Mouse (Mus musculus): Measurements from ENCODE around the gene AW011738. TPM values are rescaled to one million over a fixed set of nuclear protein-coding genes. Genes with fewer than 3 reads are reported as not detected.

AW011738 gene
- polyA plus RNA-seq, 1 experiment, result 0.06 TPM

- H3K27ac ChIP-seq (ENCODE audit: control insufficient read depth, insufficient read depth, low read depth, low read length), result no peak overlapping the region
- TF ChIP-seq CTCF (IDR thresholded peaks at IDR 0.05; ENCODE audit: control insufficient read depth, insufficient read depth, insufficient replicate concordance, low read depth, low read length) (no peak), POLR2A (IDR thresholded peaks at IDR 0.05; ENCODE audit: control insufficient read depth, low read depth, low read length) (no peak)
- no peaks in the 10 kb centered on the region for H3K36me3 ChIP-seq (ENCODE audit: control insufficient read depth, insufficient read depth, low read length)
- H3K27me3 ChIP-seq (ENCODE audit: control insufficient read depth, insufficient read depth, low read length), result no peaks in the 10 kb centered on the region
- no peak overlapping the region for H3K4me3 ChIP-seq (ENCODE audit: control insufficient read depth, low read depth, low read length)
- H3K4me1 ChIP-seq (ENCODE audit: control insufficient read depth, insufficient read depth, low read length), result peaks cover 6% of the 10 kb centered on the region
These were observed 9.9 kb upstream of the AW011738 start for GRCm38 (mm10) chr4:156193200-156193590.

DNA sequence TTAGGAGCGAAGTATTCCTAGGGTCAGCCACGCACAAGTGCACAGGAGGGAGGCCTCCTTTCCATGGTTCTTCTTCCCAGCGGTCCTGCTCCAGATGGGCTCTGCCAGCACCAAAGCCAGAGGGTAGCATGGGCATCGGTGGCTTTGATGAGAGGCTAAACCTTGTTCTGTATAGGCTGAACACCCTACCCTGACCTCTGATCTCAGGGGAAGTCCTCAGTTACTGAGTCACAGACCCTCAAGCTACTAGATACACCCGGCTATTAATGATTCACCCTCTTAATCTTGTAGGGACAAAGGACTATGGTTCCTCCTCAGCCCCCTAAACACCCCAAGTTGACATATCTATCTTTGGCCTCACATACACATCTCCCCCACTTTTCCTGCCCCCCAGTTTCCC, 9.2 kb upstream of the AW011738 start:
- Histone ChIP-seq H3K27me3 (ENCODE audit: control insufficient read depth, insufficient read depth, low read length) (no peaks in the 10 kb centered on the region), H3K4me3 (ENCODE audit: control insufficient read depth, low read depth, low read length) (no peak overlapping the region), H3K27ac (ENCODE audit: control insufficient read depth, insufficient read depth, low read depth, low read length) (no peak overlapping the region), H3K4me1 (ENCODE audit: control insufficient read depth, insufficient read depth, low read length) (peaks cover 6% of the 10 kb centered on the region), H3K36me3 (ENCODE audit: control insufficient read depth, insufficient read depth, low read length) (no peaks in the 10 kb centered on the region)
- TF ChIP-seq CTCF (IDR thresholded peaks at IDR 0.05; ENCODE audit: control insufficient read depth, insufficient read depth, insufficient replicate concordance, low read depth, low read length), result no peak

GRCm38 (mm10) chr4:156194346-156194745, 8.8 kb upstream of the AW011738 start:
- TF ChIP-seq CTCF (IDR thresholded peaks at IDR 0.05; ENCODE audit: control insufficient read depth, insufficient read depth, insufficient replicate concordance, low read depth, low read length) (no peak), POLR2A (IDR thresholded peaks at IDR 0.05; ENCODE audit: control insufficient read depth, low read depth, low read length) (no peak)
- Histone ChIP-seq H3K27ac (ENCODE audit: control insufficient read depth, insufficient read depth, low read depth, low read length) (no peak overlapping the region), H3K4me3 (ENCODE audit: control insufficient read depth, low read depth, low read length) (no peak overlapping the region), H3K4me1 (ENCODE audit: control insufficient read depth, insufficient read depth, low read length) (peaks cover 6% of the 10 kb centered on the region), H3K36me3 (ENCODE audit: control insufficient read depth, insufficient read depth, low read length) (no peaks in the 10 kb centered on the region), H3K27me3 (ENCODE audit: control insufficient read depth, insufficient read depth, low read length) (no peaks in the 10 kb centered on the region)

DNA sequence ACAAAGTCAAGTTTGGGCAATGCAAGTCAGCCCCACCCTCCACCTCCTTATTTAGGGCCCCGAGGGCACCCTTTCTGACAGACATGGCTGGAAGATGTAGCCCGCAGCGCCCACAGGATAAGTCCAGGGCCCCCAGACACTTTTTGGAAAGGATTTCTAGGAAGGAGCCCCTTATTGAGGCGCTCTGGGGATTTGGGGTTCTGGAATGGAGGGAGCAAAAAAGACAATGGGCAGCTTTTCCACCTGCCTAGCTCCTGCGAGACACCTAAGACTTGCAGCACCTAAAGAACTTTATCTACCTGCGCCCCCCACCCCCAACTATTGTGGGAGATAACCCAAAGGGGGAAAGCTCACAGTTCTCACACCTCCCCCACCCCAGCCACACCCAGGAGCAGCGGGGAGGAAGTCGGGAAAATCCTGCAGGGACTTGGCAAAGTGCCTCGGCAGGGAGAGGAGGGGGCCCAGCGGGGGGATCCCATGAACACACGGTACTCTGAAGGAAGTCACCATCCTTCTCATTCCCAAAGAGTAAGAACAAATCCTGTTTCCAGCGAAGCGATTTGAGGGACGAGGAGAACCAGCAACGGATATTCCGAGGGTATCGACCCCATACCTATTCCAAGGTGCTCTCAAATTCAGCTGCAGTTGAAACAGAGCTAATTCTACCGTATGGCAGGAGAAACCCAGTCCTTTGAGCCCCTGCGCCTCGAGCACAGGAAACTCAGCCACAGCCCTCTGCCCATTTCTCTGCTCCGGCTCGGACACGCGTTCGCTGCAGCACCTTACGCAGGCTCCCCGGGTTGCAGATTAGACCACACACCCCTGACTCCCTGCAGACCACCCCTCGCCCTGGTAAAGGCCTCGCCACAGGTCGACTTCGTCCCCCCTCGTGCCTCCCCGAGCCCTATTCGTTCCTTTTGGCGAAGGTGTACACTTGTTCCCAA, 6.9 kb upstream of the AW011738 start:
- H3K4me3 ChIP-seq (ENCODE audit: control insufficient read depth, low read depth, low read length), result peak overlapping the region; percentile 55
- TF ChIP-seq POLR2A (IDR thresholded peaks at IDR 0.05; ENCODE audit: control insufficient read depth, low read depth, low read length) (no peak), CTCF (IDR thresholded peaks at IDR 0.05; ENCODE audit: control insufficient read depth, insufficient read depth, insufficient replicate concordance, low read depth, low read length) (no peak)
- H3K27me3 ChIP-seq (ENCODE audit: control insufficient read depth, insufficient read depth, low read length), result no peaks in the 10 kb centered on the region
- no peak overlapping the region for H3K27ac ChIP-seq (ENCODE audit: control insufficient read depth, insufficient read depth, low read depth, low read length)
- H3K36me3 ChIP-seq (ENCODE audit: control insufficient read depth, insufficient read depth, low read length), result no peaks in the 10 kb centered on the region
- H3K4me1 ChIP-seq (ENCODE audit: control insufficient read depth, insufficient read depth, low read length), result peaks cover 6% of the 10 kb centered on the region

DNA sequence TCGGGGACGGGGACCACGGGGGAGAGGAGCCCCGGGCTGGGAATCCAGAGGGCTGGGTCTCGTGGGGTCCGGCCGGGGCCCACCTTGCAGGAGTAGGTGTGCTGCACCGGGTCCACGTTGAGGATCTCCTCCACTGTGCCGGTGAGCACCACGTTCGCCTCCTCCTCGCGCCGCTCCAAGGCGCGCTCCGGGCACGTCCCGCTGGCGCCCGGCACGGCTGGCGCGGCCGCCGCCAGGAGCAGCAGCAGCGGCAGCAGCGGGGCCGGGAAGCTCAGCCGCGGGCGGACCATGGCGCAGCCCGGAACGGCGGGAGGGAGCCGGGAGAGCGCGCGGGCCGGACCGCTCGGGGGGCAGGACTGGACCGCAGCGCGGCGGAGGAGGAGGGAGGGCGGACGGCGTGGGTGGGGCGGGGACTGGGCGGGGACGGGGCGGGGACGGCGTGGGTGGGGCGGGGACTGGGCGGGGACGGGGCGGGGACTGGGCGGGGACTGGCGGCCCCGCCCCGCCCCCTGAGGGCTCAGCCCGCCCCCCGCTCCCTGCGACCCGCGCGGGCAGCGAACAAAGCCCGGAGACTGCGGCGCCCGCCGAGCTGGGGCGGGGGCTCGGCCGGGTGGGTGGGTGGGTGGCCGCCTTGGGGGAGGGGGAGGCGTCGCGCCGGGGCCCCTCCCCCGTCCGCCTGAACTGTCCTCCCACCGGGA, 5.8 kb upstream of the AW011738 start, which contains the start of gene Agrn:
Agrn (minus strand) TSS at position 358 of the 698 bp plus-strand sequence.
- no peaks in the 10 kb centered on the region for H3K27me3 ChIP-seq (ENCODE audit: control insufficient read depth, insufficient read depth, low read length)
- TF ChIP-seq CTCF (IDR thresholded peaks at IDR 0.05; ENCODE audit: control insufficient read depth, insufficient read depth, insufficient replicate concordance, low read depth, low read length) (no peak), POLR2A (IDR thresholded peaks at IDR 0.05; ENCODE audit: control insufficient read depth, low read depth, low read length) (0 out of 2 replicates have a peak, but pooled peaks have one; percentile 17)
- H3K27ac ChIP-seq (ENCODE audit: control insufficient read depth, insufficient read depth, low read depth, low read length), result peak within 1 kb of the TSS; percentile 5; the same call in 1 of the 2 replicates
- peaks cover 6% of the 10 kb centered on the region for H3K4me1 ChIP-seq (ENCODE audit: control insufficient read depth, insufficient read depth, low read length)
- no peaks in the 10 kb centered on the region for H3K36me3 ChIP-seq (ENCODE audit: control insufficient read depth, insufficient read depth, low read length)
- peak within 1 kb of the TSS; percentile 84 for H3K4me3 ChIP-seq (ENCODE audit: control insufficient read depth, low read depth, low read length)

DNA sequence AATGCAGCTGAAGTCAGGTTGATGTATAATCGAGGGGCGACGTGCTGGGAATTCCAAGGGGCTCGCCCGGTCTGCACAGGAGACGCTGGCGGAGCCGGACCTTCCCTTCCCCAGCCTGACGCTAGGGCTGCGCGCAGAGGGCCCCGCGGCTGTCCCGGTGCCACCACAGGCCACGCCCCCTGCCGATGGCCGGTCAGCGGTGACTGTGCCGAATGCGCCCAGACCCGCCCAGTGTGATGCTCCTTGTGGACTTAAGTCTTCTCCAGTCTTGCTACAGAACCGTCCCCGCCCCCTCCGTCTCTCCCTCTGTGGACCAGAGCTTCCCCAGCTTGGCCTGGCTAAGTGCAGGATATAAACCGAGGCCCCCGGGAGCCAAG, 5.3 kb upstream of the AW011738 start:
- Histone ChIP-seq H3K27ac (ENCODE audit: control insufficient read depth, insufficient read depth, low read depth, low read length) (peak overlapping the region; percentile 5; the same call in 1 of the 2 replicates), H3K4me3 (ENCODE audit: control insufficient read depth, low read depth, low read length) (peak overlapping the region; percentile 60), H3K4me1 (ENCODE audit: control insufficient read depth, insufficient read depth, low read length) (peaks cover 6% of the 10 kb centered on the region), H3K27me3 (ENCODE audit: control insufficient read depth, insufficient read depth, low read length) (no peaks in the 10 kb centered on the region), H3K36me3 (ENCODE audit: control insufficient read depth, insufficient read depth, low read length) (no peaks in the 10 kb centered on the region)
- TF ChIP-seq POLR2A (IDR thresholded peaks at IDR 0.05; ENCODE audit: control insufficient read depth, low read depth, low read length) (no peak), CTCF (IDR thresholded peaks at IDR 0.05; ENCODE audit: control insufficient read depth, insufficient read depth, insufficient replicate concordance, low read depth, low read length) (no peak)

Measured in testis, adult 2 months (tissue).